ENCODE assay signal across 8 mouse cellular contexts in genomic region chr10:127091507-127092396, GRCm38 (mm10). TPM values are rescaled to one million over a fixed set of nuclear protein-coding genes. Genes with fewer than 3 reads are reported as not detected.
DNase-seq lines count a peak whose midpoint lies in the region; ATAC-seq lines count a peak whose summit lies in the region.

No protein-coding gene starts in this region.

- H3K4me2 ChIP-seq in heart, embryonic 13.5 days, result peak overlapping the region; percentile 43
- peak overlapping the region; percentile 49 for H3K4me2 ChIP-seq in forebrain, embryonic 15.5 days (replicated peaks)
- H3K4me2 ChIP-seq in limb, embryonic 12.5 days, result peak overlapping the region; percentile 35
- H3K4me2 ChIP-seq in midbrain, embryonic 15.5 days, result peak overlapping the region; percentile 32

- H3K4me3 ChIP-seq in heart, embryonic 13.5 days, result peak overlapping the region; percentile 31
- peak overlapping the region; percentile 29 for H3K4me3 ChIP-seq in forebrain, embryonic 15.5 days
- H3K4me3 ChIP-seq in limb, embryonic 12.5 days (replicated peaks), result peak overlapping the region; percentile 27
- peak overlapping the region; percentile 8 for H3K4me3 ChIP-seq in midbrain, embryonic 15.5 days

- H3K4me1 ChIP-seq in heart, embryonic 13.5 days, result peaks cover 29% of the 10 kb centered on the region
- H3K4me1 ChIP-seq in forebrain, embryonic 15.5 days, result peaks cover 31% of the 10 kb centered on the region
- peaks cover 13% of the 10 kb centered on the region for H3K4me1 ChIP-seq in limb, embryonic 12.5 days (replicated peaks)
- H3K4me1 ChIP-seq in midbrain, embryonic 15.5 days, result peaks cover 27% of the 10 kb centered on the region

- peaks cover 73% of the 10 kb centered on the region for H3K27me3 ChIP-seq in heart, embryonic 13.5 days (replicated peaks)
- peaks cover 50% of the 10 kb centered on the region for H3K27me3 ChIP-seq in forebrain, embryonic 15.5 days
- peaks cover 76% of the 10 kb centered on the region for H3K27me3 ChIP-seq in limb, embryonic 12.5 days
- peaks cover 31% of the 10 kb centered on the region for H3K27me3 ChIP-seq in midbrain, embryonic 15.5 days (replicated peaks)

- peaks cover 15% of the 10 kb centered on the region for H3K36me3 ChIP-seq in heart, embryonic 13.5 days
- peaks cover 22% of the 10 kb centered on the region for H3K36me3 ChIP-seq in forebrain, embryonic 15.5 days
- H3K36me3 ChIP-seq in limb, embryonic 12.5 days, result peaks cover 19% of the 10 kb centered on the region
- peaks cover 18% of the 10 kb centered on the region; the same call in 1 of the 2 replicates for H3K36me3 ChIP-seq in midbrain, embryonic 15.5 days (replicated peaks)

- no peak for DNase-seq in heart, postnatal 36 days
- DNase-seq in adrenal gland, adult 2 months, result peak; percentile 75
- DNase-seq in embryo, embryonic 10.5 days (ENCODE audit: low spot score), result no peak

- intact Hi-C loops in heart, postnatal 36 days (cut with DNase I), result no loop called here

- WGBS in heart, embryonic 13.5 days, result 13% methylated on average over 51 of the region's 51 CpGs
- 8% methylated on average over 51 of the region's 51 CpGs for WGBS in forebrain, embryonic 15.5 days
- WGBS in limb, embryonic 12.5 days, result 10% methylated on average over 49 of the region's 51 CpGs
- 13% methylated on average over 51 of the region's 51 CpGs for WGBS in midbrain, embryonic 15.5 days

- no peaks in the 10 kb centered on the region for H3K9me3 ChIP-seq in heart, embryonic 13.5 days
- no peaks in the 10 kb centered on the region for H3K9me3 ChIP-seq in forebrain, embryonic 15.5 days
- no peaks in the 10 kb centered on the region for H3K9me3 ChIP-seq in limb, embryonic 12.5 days
- H3K9me3 ChIP-seq in midbrain, embryonic 15.5 days, result no peaks in the 10 kb centered on the region

- no peak overlapping the region for H3K27ac ChIP-seq in heart, embryonic 13.5 days (replicated peaks)
- H3K27ac ChIP-seq in forebrain, embryonic 15.5 days (replicated peaks), result no peak overlapping the region
- no peak overlapping the region for H3K27ac ChIP-seq in limb, embryonic 12.5 days
- H3K27ac ChIP-seq in midbrain, embryonic 15.5 days, result no peak overlapping the region

- no peak overlapping the region for H3K9ac ChIP-seq in heart, embryonic 13.5 days
- H3K9ac ChIP-seq in forebrain, embryonic 15.5 days (replicated peaks), result peak overlapping the region; percentile 35
- H3K9ac ChIP-seq in limb, embryonic 12.5 days (replicated peaks), result no peak overlapping the region
- no peak overlapping the region for H3K9ac ChIP-seq in midbrain, embryonic 15.5 days

- no peak for ATAC-seq in heart, embryonic 13.5 days (ENCODE audit: extremely low read depth, insufficient number of reproducible peaks, low FRiP score, low TSS enrichment)
- peak; percentile 44 for ATAC-seq in forebrain, embryonic 15.5 days (replicated peaks)
- ATAC-seq in limb, embryonic 12.5 days (ENCODE audit: insufficient number of reproducible peaks, insufficient read depth, low FRiP score, low TSS enrichment, low read depth), result no peak; the same call in 1 of the 2 replicates
- ATAC-seq in midbrain, embryonic 15.5 days (replicated peaks), result peak; percentile 26
- ATAC-seq in megakaryocyte-erythroid progenitor cell, adult 5-6 weeks (replicated peaks; ENCODE audit: low FRiP score, low TSS enrichment, poor library complexity, severe bottlenecking), result no peak

RNA-seq across cellular contexts. Expression of gene Agap2, which starts 16.7 kb away (rescaled TPM):
- polyA plus RNA-seq in heart, embryonic 13.5 days (2015; fragmentation: Nextera tagmentation; extraction: Ambion mirVana), result not detected in 2 replicates
- 1 to 10 TPM; 5.6 to 7.0 TPM for total RNA-seq in heart, postnatal 36 days (2021)
- 1 to 10 TPM; 2.2 to 3.8 TPM for total RNA-seq in adrenal gland, adult 2 months (2021)
- polyA plus RNA-seq in adrenal gland, adult 2 months (2012; rRNA removed), result 8.7 and 9.8 TPM in 2 replicates
- polyA plus RNA-seq in forebrain, embryonic 15.5 days (2015; fragmentation: Nextera tagmentation; extraction: Ambion mirVana), result 2.9 and 3.0 TPM in 2 replicates
- 0.38 TPM in 1 of 2 replicates, not detected in the other for polyA plus RNA-seq in limb, embryonic 12.5 days (2016; fragmentation: Nextera tagmentation; extraction: Ambion mirVana)
- 6.3 and 6.6 TPM in 2 replicates for polyA plus RNA-seq in midbrain, embryonic 15.5 days (2015; fragmentation: Nextera tagmentation; extraction: Ambion mirVana)
- total RNA-seq in megakaryocyte-erythroid progenitor cell, adult 5-6 weeks (2014; fragmentation: Nextera tagmentation), result 19.7 and 45.9 TPM in 2 replicates
- total RNA-seq in megakaryocyte-erythroid progenitor cell, adult 5-6 weeks (2017), result 26.4 and 43.3 TPM in 2 replicates

RNA-seq across cellular contexts. Expression of gene Tspan31, which starts 21.7 kb away (rescaled TPM):
- 110 and 114 TPM in 2 replicates for polyA plus RNA-seq in heart, embryonic 13.5 days (2015; fragmentation: Nextera tagmentation; extraction: Ambion mirVana)
- 10 to 100 TPM; 43.8 to 46.9 TPM for total RNA-seq in heart, postnatal 36 days (2021)
- total RNA-seq in adrenal gland, adult 2 months (2021), result 100 to 1,000 TPM; 115 to 129 TPM
- polyA plus RNA-seq in adrenal gland, adult 2 months (2012; rRNA removed), result 53.3 and 62.3 TPM in 2 replicates
- 118 and 122 TPM in 2 replicates for polyA plus RNA-seq in forebrain, embryonic 15.5 days (2015; fragmentation: Nextera tagmentation; extraction: Ambion mirVana)
- 171 and 172 TPM in 2 replicates for polyA plus RNA-seq in limb, embryonic 12.5 days (2016; fragmentation: Nextera tagmentation; extraction: Ambion mirVana)
- 113 and 120 TPM in 2 replicates for polyA plus RNA-seq in midbrain, embryonic 15.5 days (2015; fragmentation: Nextera tagmentation; extraction: Ambion mirVana)
- total RNA-seq in megakaryocyte-erythroid progenitor cell, adult 5-6 weeks (2014; fragmentation: Nextera tagmentation), result 43.9 and 73.9 TPM in 2 replicates
- total RNA-seq in megakaryocyte-erythroid progenitor cell, adult 5-6 weeks (2017), result 28.9 and 55.3 TPM in 2 replicates

RNA-seq across cellular contexts. Expression of gene Cdk4, which starts 28.4 kb away (rescaled TPM):
- 1,002 and 1,117 TPM in 2 replicates for polyA plus RNA-seq in heart, embryonic 13.5 days (2015; fragmentation: Nextera tagmentation; extraction: Ambion mirVana)
- 10 to 100 TPM; 76.7 to 85.5 TPM for total RNA-seq in heart, postnatal 36 days (2021)
- total RNA-seq in adrenal gland, adult 2 months (2021), result 100 to 1,000 TPM; 166 to 233 TPM
- polyA plus RNA-seq in adrenal gland, adult 2 months (2012; rRNA removed), result 100 and 106 TPM in 2 replicates
- polyA plus RNA-seq in forebrain, embryonic 15.5 days (2015; fragmentation: Nextera tagmentation; extraction: Ambion mirVana), result 1,729 and 1,809 TPM in 2 replicates
- 2,363 and 2,376 TPM in 2 replicates for polyA plus RNA-seq in limb, embryonic 12.5 days (2016; fragmentation: Nextera tagmentation; extraction: Ambion mirVana)
- 793 and 910 TPM in 2 replicates for polyA plus RNA-seq in midbrain, embryonic 15.5 days (2015; fragmentation: Nextera tagmentation; extraction: Ambion mirVana)
- 656 and 761 TPM in 2 replicates for total RNA-seq in megakaryocyte-erythroid progenitor cell, adult 5-6 weeks (2014; fragmentation: Nextera tagmentation)
- 479 and 664 TPM in 2 replicates for total RNA-seq in megakaryocyte-erythroid progenitor cell, adult 5-6 weeks (2017)

RNA-seq across cellular contexts. Expression of gene Os9, which starts 29.2 kb away (rescaled TPM):
- 48.0 and 49.5 TPM in 2 replicates for polyA plus RNA-seq in heart, embryonic 13.5 days (2015; fragmentation: Nextera tagmentation; extraction: Ambion mirVana)
- total RNA-seq in heart, postnatal 36 days (2021), result 10 to 100 TPM; 25.2 to 29.7 TPM
- 100 to 1,000 TPM; 127 to 147 TPM for total RNA-seq in adrenal gland, adult 2 months (2021)
- 82.2 and 108 TPM in 2 replicates for polyA plus RNA-seq in adrenal gland, adult 2 months (2012; rRNA removed)
- polyA plus RNA-seq in forebrain, embryonic 15.5 days (2015; fragmentation: Nextera tagmentation; extraction: Ambion mirVana), result 110 and 117 TPM in 2 replicates
- 58.7 and 65.5 TPM in 2 replicates for polyA plus RNA-seq in limb, embryonic 12.5 days (2016; fragmentation: Nextera tagmentation; extraction: Ambion mirVana)
- polyA plus RNA-seq in midbrain, embryonic 15.5 days (2015; fragmentation: Nextera tagmentation; extraction: Ambion mirVana), result 130 and 135 TPM in 2 replicates
- 55.8 and 64.5 TPM in 2 replicates for total RNA-seq in megakaryocyte-erythroid progenitor cell, adult 5-6 weeks (2014; fragmentation: Nextera tagmentation)
- total RNA-seq in megakaryocyte-erythroid progenitor cell, adult 5-6 weeks (2017), result 152 and 154 TPM in 2 replicates

RNA-seq across cellular contexts. Expression of gene March9, which starts 31.8 kb away (rescaled TPM):
- polyA plus RNA-seq in heart, embryonic 13.5 days (2015; fragmentation: Nextera tagmentation; extraction: Ambion mirVana), result 0.12 and 0.18 TPM in 2 replicates
- total RNA-seq in heart, postnatal 36 days (2021), result 1 to 10 TPM; 2.3 to 2.9 TPM
- 10 to 100 TPM in 1 of 2 experiments, 1 to 10 TPM in 1; 5.4 to 12.2 TPM for total RNA-seq in adrenal gland, adult 2 months (2021)
- 20.1 and 20.6 TPM in 2 replicates for polyA plus RNA-seq in adrenal gland, adult 2 months (2012; rRNA removed)
- 5.6 and 7.0 TPM in 2 replicates for polyA plus RNA-seq in forebrain, embryonic 15.5 days (2015; fragmentation: Nextera tagmentation; extraction: Ambion mirVana)
- 1.5 and 1.9 TPM in 2 replicates for polyA plus RNA-seq in limb, embryonic 12.5 days (2016; fragmentation: Nextera tagmentation; extraction: Ambion mirVana)
- polyA plus RNA-seq in midbrain, embryonic 15.5 days (2015; fragmentation: Nextera tagmentation; extraction: Ambion mirVana), result 8.4 and 8.9 TPM in 2 replicates
- total RNA-seq in megakaryocyte-erythroid progenitor cell, adult 5-6 weeks (2014; fragmentation: Nextera tagmentation), result not detected in 2 replicates
- not detected in 2 replicates for total RNA-seq in megakaryocyte-erythroid progenitor cell, adult 5-6 weeks (2017)

Comparison
In these comparisons a context has a peak if more than half of its experiments do, and no peak if none do; other contexts are left out.
1. ATAC-seq: peak in forebrain, embryonic 15.5 days (single experiment) and midbrain, embryonic 15.5 days (single experiment); none in heart, embryonic 13.5 days (single experiment), limb, embryonic 12.5 days (single experiment) and megakaryocyte-erythroid progenitor cell, adult 5-6 weeks (single experiment).
2. Peak in every context shown above with its lines, with median percentiles within 50 percentile points of each other: H3K4me2 ChIP-seq and H3K4me3 ChIP-seq.